Comparison of ENCODE assay signal across 7 mouse cellular contexts in genomic region chr5:30949654-30950326, GRCm38 (mm10). TPM values are rescaled to one million over a fixed set of nuclear protein-coding genes. Genes with fewer than 3 reads are reported as not detected.
A peak's percentile ranks its signal among the peaks of the same experiment; 100 is the strongest.
DNase-seq lines count a peak whose midpoint lies in the region; ATAC-seq and TF ChIP-seq lines count a peak whose summit lies in the region.

No protein-coding gene starts in this region.

- peaks cover 33% of the 10 kb centered on the region for H3K4me1 ChIP-seq in embryonic facial prominence, embryonic 10.5 days
- H3K4me1 ChIP-seq in intestine, postnatal 0 days (replicated peaks; ENCODE audit: control insufficient read depth, insufficient read depth, low read length) = peaks cover 7% of the 10 kb centered on the region; the same call in 1 of the 2 replicates
- H3K4me1 ChIP-seq in midbrain, embryonic 11.5 days (ENCODE audit: control insufficient read depth, insufficient read depth, low read length) = peaks cover 14% of the 10 kb centered on the region

- peak overlapping the region; percentile 80 for H3K27ac ChIP-seq in embryonic facial prominence, embryonic 10.5 days (replicated peaks)
- peak overlapping the region; percentile 94 for H3K27ac ChIP-seq in intestine, postnatal 0 days (ENCODE audit: low read depth, low read length)
- H3K27ac ChIP-seq in midbrain, embryonic 11.5 days (ENCODE audit: low read depth, low read length) = peak overlapping the region; percentile 48; the same call in 1 of the 2 replicates

- peak overlapping the region; percentile 68 for H3K4me3 ChIP-seq in embryonic facial prominence, embryonic 10.5 days
- peak overlapping the region; percentile 60 for H3K4me3 ChIP-seq in intestine, postnatal 0 days (ENCODE audit: low read depth, low read length)
- H3K4me3 ChIP-seq in midbrain, embryonic 11.5 days (ENCODE audit: low read depth, low read length) = peak overlapping the region; percentile 57

- H3K9ac ChIP-seq in intestine, postnatal 0 days (ENCODE audit: low read depth, low read length) = peak overlapping the region; percentile 61
- peak overlapping the region; percentile 66 for H3K9ac ChIP-seq in midbrain, embryonic 11.5 days (ENCODE audit: low read length)

- peak; percentile 36 for TF ChIP-seq CTCF in intestine, postnatal 0 days (IDR thresholded peaks at IDR 0.05; ENCODE audit: low read depth)

- under 1% methylated on average over 31 of the region's 31 CpGs for WGBS in embryonic facial prominence, embryonic 10.5 days
- under 1% methylated on average over 31 of the region's 31 CpGs for WGBS in intestine, postnatal 0 days
- under 1% methylated on average over 31 of the region's 31 CpGs for WGBS in midbrain, embryonic 11.5 days

- H3K4me2 ChIP-seq in intestine, postnatal 0 days (replicated peaks; ENCODE audit: low read depth) = peak overlapping the region; percentile 82
- peak overlapping the region; percentile 83 for H3K4me2 ChIP-seq in midbrain, embryonic 11.5 days

- ATAC-seq in granulocyte monocyte progenitor cell, adult 5-6 weeks (replicated peaks; ENCODE audit: poor library complexity, severe bottlenecking) = peak; percentile 88
- ATAC-seq in intestine, postnatal 0 days = peak; percentile 59
- peak; percentile 93 for ATAC-seq in midbrain, embryonic 11.5 days (ENCODE audit: low FRiP score)

- intact Hi-C loops in left cerebral cortex, postnatal 4 days (cut with DNase I) = no loop called here

- H3K36me3 ChIP-seq in embryonic facial prominence, embryonic 10.5 days (replicated peaks) = peaks cover 35% of the 10 kb centered on the region
- peaks cover 29% of the 10 kb centered on the region for H3K36me3 ChIP-seq in intestine, postnatal 0 days (ENCODE audit: control insufficient read depth, insufficient read depth)
- H3K36me3 ChIP-seq in midbrain, embryonic 11.5 days (ENCODE audit: control insufficient read depth, insufficient read depth, low read length) = peaks cover 5% of the 10 kb centered on the region; the same call in 1 of the 2 replicates

- peak; percentile 95 for DNase-seq in adrenal gland, postnatal 14 days
- DNase-seq in embryonic facial prominence, embryonic 10.5 days (ENCODE audit: low spot score) = peak; percentile 96
- DNase-seq in left cerebral cortex, postnatal 4 days = peak; percentile 95
- peak; percentile 98 for DNase-seq in midbrain, embryonic 11.5 days (ENCODE audit: low spot score, missing footprints)
- DNase-seq in skeletal muscle tissue, adult 2 months (ENCODE audit: low read depth, low spot score) = peak; percentile 87

- H3K9me3 ChIP-seq in embryonic facial prominence, embryonic 10.5 days = no peaks in the 10 kb centered on the region
- H3K9me3 ChIP-seq in intestine, postnatal 0 days (ENCODE audit: control insufficient read depth) = no peaks in the 10 kb centered on the region
- H3K9me3 ChIP-seq in midbrain, embryonic 11.5 days (ENCODE audit: control insufficient read depth, low read length) = no peaks in the 10 kb centered on the region

- peaks cover 29% of the 10 kb centered on the region for H3K27me3 ChIP-seq in embryonic facial prominence, embryonic 10.5 days (replicated peaks; ENCODE audit: low read depth, poor library complexity, severe bottlenecking)
- no peaks in the 10 kb centered on the region for H3K27me3 ChIP-seq in intestine, postnatal 0 days (replicated peaks; ENCODE audit: control insufficient read depth, insufficient read depth, low read length)
- H3K27me3 ChIP-seq in midbrain, embryonic 11.5 days (ENCODE audit: control insufficient read depth, insufficient read depth, low read length) = peaks cover 7% of the 10 kb centered on the region

RNA-seq across cellular contexts. Expression of gene Cgref1, which starts 4.4 kb away (rescaled TPM):
- 0.56 and 0.86 TPM in 2 replicates for total RNA-seq in adrenal gland, postnatal 14 days (2021)
- polyA plus RNA-seq in embryonic facial prominence, embryonic 10.5 days (2016; fragmentation: Nextera tagmentation; extraction: Ambion mirVana) = 2.2 and 3.2 TPM in 2 replicates
- not detected in 2 replicates for total RNA-seq in granulocyte monocyte progenitor cell, adult 5-6 weeks (2014; fragmentation: Nextera tagmentation)
- 0.62 TPM in 1 of 2 replicates, not detected in the other for total RNA-seq in granulocyte monocyte progenitor cell, adult 5-6 weeks (2017)
- polyA plus RNA-seq in intestine, postnatal 0 days (2015; fragmentation: Nextera tagmentation; extraction: Ambion mirVana) = 535 and 618 TPM in 2 replicates
- total RNA-seq in left cerebral cortex, postnatal 4 days (2021) = 10 to 100 TPM; 53.9 TPM
- 6.7 and 8.5 TPM in 2 replicates for polyA plus RNA-seq in midbrain, embryonic 11.5 days (2014; fragmentation: Nextera tagmentation; extraction: Ambion mirVana)

RNA-seq across cellular contexts. Expression of gene Preb, which starts 10.4 kb away (rescaled TPM):
- 117 and 128 TPM in 2 replicates for total RNA-seq in adrenal gland, postnatal 14 days (2021)
- 142 and 150 TPM in 2 replicates for polyA plus RNA-seq in embryonic facial prominence, embryonic 10.5 days (2016; fragmentation: Nextera tagmentation; extraction: Ambion mirVana)
- total RNA-seq in granulocyte monocyte progenitor cell, adult 5-6 weeks (2014; fragmentation: Nextera tagmentation) = 103 and 127 TPM in 2 replicates
- total RNA-seq in granulocyte monocyte progenitor cell, adult 5-6 weeks (2017) = 42.7 and 67.9 TPM in 2 replicates
- polyA plus RNA-seq in intestine, postnatal 0 days (2015; fragmentation: Nextera tagmentation; extraction: Ambion mirVana) = 150 and 161 TPM in 2 replicates
- 100 to 1,000 TPM; 114 to 116 TPM for total RNA-seq in left cerebral cortex, postnatal 4 days (2021)
- 89.4 and 91.0 TPM in 2 replicates for polyA plus RNA-seq in midbrain, embryonic 11.5 days (2014; fragmentation: Nextera tagmentation; extraction: Ambion mirVana)

RNA-seq across cellular contexts. Expression of gene Tcf23, which starts 18.7 kb away (rescaled TPM):
- 1.1 and 1.2 TPM in 2 replicates for total RNA-seq in adrenal gland, postnatal 14 days (2021)
- polyA plus RNA-seq in embryonic facial prominence, embryonic 10.5 days (2016; fragmentation: Nextera tagmentation; extraction: Ambion mirVana) = not detected in 2 replicates
- not detected in 2 replicates for total RNA-seq in granulocyte monocyte progenitor cell, adult 5-6 weeks (2014; fragmentation: Nextera tagmentation)
- total RNA-seq in granulocyte monocyte progenitor cell, adult 5-6 weeks (2017) = not detected in 2 replicates
- 1.8 and 2.3 TPM in 2 replicates for polyA plus RNA-seq in intestine, postnatal 0 days (2015; fragmentation: Nextera tagmentation; extraction: Ambion mirVana)
- under 1 TPM in 1 of 2 experiments, not detected in 1; 0.08 TPM for total RNA-seq in left cerebral cortex, postnatal 4 days (2021)
- polyA plus RNA-seq in midbrain, embryonic 11.5 days (2014; fragmentation: Nextera tagmentation; extraction: Ambion mirVana) = not detected in 2 replicates

RNA-seq across cellular contexts. Expression of gene Khk, which starts 28.6 kb away (rescaled TPM):
- 48.4 and 70.5 TPM in 2 replicates for total RNA-seq in adrenal gland, postnatal 14 days (2021)
- 8.1 and 9.9 TPM in 2 replicates for polyA plus RNA-seq in embryonic facial prominence, embryonic 10.5 days (2016; fragmentation: Nextera tagmentation; extraction: Ambion mirVana)
- total RNA-seq in granulocyte monocyte progenitor cell, adult 5-6 weeks (2014; fragmentation: Nextera tagmentation) = 84.7 and 111 TPM in 2 replicates
- total RNA-seq in granulocyte monocyte progenitor cell, adult 5-6 weeks (2017) = 66.4 and 80.2 TPM in 2 replicates
- polyA plus RNA-seq in intestine, postnatal 0 days (2015; fragmentation: Nextera tagmentation; extraction: Ambion mirVana) = 89.6 and 97.9 TPM in 2 replicates
- total RNA-seq in left cerebral cortex, postnatal 4 days (2021) = 1 to 10 TPM; 4.7 to 4.8 TPM
- polyA plus RNA-seq in midbrain, embryonic 11.5 days (2014; fragmentation: Nextera tagmentation; extraction: Ambion mirVana) = 4.6 and 6.9 TPM in 2 replicates

RNA-seq across cellular contexts. Expression of gene Emilin1, which starts 36.6 kb away (rescaled TPM):
- total RNA-seq in adrenal gland, postnatal 14 days (2021) = 46.2 and 51.0 TPM in 2 replicates
- 158 and 162 TPM in 2 replicates for polyA plus RNA-seq in embryonic facial prominence, embryonic 10.5 days (2016; fragmentation: Nextera tagmentation; extraction: Ambion mirVana)
- 78.8 and 147 TPM in 2 replicates for total RNA-seq in granulocyte monocyte progenitor cell, adult 5-6 weeks (2014; fragmentation: Nextera tagmentation)
- 124 and 152 TPM in 2 replicates for total RNA-seq in granulocyte monocyte progenitor cell, adult 5-6 weeks (2017)
- 63.2 and 63.7 TPM in 2 replicates for polyA plus RNA-seq in intestine, postnatal 0 days (2015; fragmentation: Nextera tagmentation; extraction: Ambion mirVana)
- 1 to 10 TPM; 7.0 to 7.9 TPM for total RNA-seq in left cerebral cortex, postnatal 4 days (2021)
- 28.1 and 30.3 TPM in 2 replicates for polyA plus RNA-seq in midbrain, embryonic 11.5 days (2014; fragmentation: Nextera tagmentation; extraction: Ambion mirVana)

Comparison
In these comparisons a context has a peak if more than half of its experiments do, and no peak if none do; other contexts are left out.
1. Peak in every context shown above with its lines: DNase-seq, ATAC-seq, H3K4me3 ChIP-seq and H3K27ac ChIP-seq.
2. RNA of gene Cgref1, which starts 4.4 kb away (total RNA-seq): 53.9 TPM in left cerebral cortex, postnatal 4 days; 0.62 TPM in granulocyte monocyte progenitor cell, adult 5-6 weeks and 0.56 to 0.86 TPM in adrenal gland, postnatal 14 days; every median in the first group is over 10 times any median in the second.